Mouse (Mus musculus) granulocyte monocyte progenitor cell, adult 5-6 weeks (primary cell): Measurements from ENCODE around the gene Akna. TPM values are rescaled to one million over a fixed set of nuclear protein-coding genes. Genes with fewer than 3 reads are reported as not detected.

Source experiments
- ATAC-seq: replicated peaks from 2 replicates; pipeline ENCODE4 v1.8.0; 2016; ENCODE audit warnings: mild to moderate bottlenecking, moderate TSS enrichment, inconsistent platforms; ENCODE audit not compliant: poor library complexity, severe bottlenecking
- total RNA-seq, 2 experiments: library from RNA; stranded (forward) in 1 of 2; stranded (reverse) in 1 of 2; fragments of 200-712, 200-1000 nt in 1 of 2; fragments of >200 nt in 1 of 2; fragmentation: Nextera tagmentation in 1 of 2; gene quantifications; 2 replicates each; pipeline ENCODE4 v1.2.3; 2014 to 2017

The Akna gene
- 32.9 and 33.6 TPM in 2 replicates for total RNA-seq (2014; fragmentation: Nextera tagmentation)
- total RNA-seq (2017) = 9.7 and 13.6 TPM in 2 replicates

DNA sequence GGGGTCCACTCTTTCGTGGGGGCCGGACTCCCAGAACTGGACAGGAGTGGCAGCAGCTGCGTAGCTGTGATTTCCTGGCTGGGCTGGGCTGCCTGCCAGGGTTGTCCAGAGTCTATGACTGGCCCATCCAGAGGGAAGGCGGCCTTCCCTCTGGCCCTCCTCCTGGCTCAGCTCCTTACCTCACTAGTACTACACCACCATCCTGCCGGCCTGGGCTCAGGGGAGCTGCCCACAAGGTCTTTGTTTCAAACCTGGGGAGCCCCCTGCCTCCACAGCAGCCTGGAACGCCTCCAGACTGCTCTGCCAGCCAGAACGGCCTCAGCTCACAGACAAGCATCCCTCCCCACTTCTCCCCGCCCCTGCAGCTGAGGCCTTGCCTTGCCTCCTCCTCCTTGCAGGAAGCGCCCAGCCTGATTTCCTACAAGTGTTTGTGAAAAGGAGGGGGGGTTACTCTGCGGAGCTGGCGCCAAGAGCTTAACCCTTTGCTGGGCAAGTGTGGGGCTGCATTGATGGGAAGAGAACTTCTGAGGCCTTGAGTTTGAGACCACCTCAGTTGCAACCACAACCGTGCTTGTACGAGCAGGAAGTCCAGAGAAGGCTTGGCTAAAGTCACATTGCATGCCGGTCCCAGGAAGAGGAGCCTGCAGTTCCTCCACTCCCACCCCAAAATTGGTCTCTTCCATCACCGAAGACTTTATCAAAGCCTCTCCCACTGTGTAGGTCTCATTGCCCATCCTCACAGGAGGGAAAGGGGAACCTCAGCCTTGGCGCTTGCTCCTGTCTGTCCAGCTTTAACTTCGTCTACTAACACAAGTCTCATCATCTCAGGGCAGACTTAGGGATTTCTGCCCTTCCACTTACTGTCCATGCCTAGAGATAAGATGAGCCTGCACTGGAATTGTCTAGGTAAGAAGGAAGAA, at the start of gene Akna:
TSS of gene Akna (minus strand) at position 315 of the 920 bp plus-strand sequence.
- ATAC-seq = peak; percentile 13

DNA sequence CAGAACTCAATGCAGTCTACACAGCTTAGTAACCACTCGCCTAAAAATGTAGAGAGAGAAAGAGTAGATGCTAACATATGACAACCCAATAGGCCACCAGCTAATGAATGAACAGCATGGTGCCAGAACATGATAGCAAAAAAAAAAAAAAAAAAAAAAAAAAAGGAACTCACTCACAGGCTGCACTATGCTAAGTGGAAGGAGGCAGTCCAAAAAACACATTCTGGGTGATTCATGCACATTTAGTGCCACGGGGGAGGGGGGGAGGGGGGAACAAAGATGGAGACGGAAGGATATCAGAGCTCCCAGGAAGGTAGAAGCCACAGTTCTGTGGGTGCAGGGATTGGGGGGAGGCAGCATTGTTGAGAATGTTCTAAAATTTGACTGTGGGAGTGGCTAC, 49.4 kb upstream of the Akna start:
- ATAC-seq = no peak

DNA sequence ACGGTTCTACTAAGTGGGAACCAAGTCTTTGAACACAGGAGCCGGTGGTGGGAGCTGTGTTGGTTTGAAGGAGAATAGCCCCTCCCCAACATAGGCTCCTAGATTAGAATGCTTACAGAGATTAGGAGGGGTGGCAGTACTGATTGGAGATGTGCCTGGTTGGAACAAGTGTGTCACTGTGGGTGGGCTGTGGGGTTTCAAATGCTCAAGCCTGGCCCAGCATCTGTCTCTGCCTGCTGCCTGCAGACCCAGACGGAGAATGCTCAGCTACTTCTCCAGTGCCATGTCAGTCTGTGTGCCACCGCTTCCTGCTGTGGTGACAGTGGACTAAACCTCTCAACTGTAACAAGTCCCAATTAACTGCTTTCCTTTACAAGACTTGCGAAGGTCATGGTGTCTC, 47.4 kb upstream of the Akna start:
- ATAC-seq = no peak

DNA sequence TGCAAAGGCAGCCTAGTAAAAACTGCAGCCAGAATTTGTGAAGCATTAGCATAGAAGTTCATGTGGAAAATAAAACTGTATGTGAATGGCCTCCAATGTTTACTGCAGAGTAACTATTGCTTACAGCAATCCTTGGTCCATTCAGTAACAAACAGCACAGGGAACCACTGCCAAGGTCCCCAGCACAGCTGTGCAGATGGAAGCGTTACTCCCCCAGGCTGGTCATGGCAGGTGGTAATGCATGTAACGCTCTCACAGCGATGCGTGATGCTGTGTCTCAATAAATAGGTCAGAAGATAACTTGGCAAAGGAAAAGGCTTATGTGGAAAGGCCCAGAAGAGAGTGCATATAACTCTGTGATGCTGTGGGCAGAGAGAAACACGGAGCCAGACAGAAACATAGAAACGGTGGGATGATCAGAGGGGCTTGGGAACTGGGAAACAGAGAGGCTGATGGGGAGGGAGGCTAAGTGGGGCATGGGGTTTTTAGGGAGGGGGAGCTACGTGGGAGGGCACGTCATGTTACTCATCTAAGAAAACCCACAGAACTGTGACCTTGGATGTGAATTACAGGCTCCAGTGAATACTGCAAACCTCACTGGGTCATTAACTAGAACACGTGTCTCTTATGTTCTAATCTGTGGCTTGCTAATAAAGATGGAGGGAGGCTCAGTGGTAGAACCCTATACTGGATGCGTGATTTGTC, 41.4 kb upstream of the Akna start:
- ATAC-seq = no peak

DNA sequence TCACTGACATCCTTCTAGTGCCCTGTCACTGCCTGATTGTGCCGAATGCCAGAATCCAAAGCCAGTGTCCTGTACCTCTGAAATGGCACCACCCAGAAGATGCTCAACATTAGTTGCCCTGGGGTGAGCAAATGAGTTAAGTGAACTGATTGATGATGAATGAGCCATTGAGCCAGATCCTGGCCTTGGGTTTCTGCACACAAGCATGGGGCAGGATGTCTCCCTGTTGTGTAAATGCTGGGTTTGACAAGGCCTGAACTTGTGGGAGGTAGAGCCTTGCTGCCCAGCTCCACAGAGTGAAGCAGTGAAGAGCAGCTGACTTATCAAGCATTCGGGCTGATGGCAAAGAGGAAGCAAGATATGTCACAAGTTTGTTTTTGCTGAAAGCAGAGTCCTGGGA, 39.9 kb upstream of the Akna start:
- no peak for ATAC-seq

DNA sequence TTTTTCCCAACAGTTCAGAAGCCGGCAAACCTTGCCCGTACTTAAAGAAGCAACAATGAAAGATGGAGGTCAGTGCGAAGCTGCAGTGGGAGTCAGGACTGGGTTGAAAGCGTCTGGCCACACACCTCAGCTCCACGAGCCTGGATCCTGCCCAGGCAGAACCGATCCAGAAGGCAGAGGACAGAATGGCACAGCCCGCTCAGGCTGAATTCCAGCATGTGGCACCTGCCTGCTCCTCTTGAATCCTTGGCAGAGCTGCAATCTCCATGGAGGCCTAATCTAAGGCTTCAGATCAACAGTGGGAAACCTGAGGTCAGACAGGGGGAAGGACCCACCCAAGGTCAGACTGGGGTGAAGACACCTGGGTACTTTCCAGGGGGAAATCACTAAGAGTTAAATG, 38.5 kb upstream of the Akna start:
- ATAC-seq = no peak

DNA sequence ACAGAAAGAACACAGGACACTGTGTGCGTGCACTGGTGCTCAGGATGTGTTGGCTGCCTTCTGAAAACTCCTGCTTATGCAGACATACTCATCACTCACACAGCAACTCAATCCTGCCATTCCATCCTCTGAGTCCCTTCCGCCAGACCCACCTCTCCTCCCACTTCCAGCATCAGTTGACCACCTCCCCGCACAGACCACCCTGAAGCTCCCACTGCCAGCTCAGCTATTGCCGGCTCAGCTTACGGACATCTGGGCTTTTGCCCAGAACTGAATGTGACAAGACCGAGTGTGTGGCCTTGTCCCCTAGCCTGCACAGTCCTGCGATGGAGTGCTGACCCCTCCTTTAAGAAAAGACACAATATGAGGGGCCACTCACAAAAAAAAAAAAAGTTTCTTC, 37.1 kb upstream of the Akna start:
- ATAC-seq = no peak

DNA sequence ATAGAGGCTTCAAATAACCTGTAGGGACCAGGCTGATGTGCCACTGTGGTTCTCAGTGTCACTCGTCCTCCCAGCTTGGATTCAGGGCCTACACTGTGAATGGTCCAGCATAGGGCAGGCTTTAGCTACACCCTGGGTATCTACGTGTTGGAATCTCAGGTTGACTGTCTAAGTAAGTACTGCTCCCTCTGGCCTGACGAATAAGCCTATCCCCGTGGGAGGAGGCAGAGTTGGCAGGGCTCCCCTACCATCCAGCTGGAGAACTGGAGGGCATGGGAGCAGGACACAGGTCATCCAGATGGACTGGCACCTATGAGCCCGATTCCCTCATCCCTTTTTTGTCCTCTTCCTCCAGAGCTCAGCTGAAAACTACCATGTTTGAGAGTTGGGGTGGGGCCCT, 34.8 kb upstream of the Akna start:
- ATAC-seq = no peak

DNA sequence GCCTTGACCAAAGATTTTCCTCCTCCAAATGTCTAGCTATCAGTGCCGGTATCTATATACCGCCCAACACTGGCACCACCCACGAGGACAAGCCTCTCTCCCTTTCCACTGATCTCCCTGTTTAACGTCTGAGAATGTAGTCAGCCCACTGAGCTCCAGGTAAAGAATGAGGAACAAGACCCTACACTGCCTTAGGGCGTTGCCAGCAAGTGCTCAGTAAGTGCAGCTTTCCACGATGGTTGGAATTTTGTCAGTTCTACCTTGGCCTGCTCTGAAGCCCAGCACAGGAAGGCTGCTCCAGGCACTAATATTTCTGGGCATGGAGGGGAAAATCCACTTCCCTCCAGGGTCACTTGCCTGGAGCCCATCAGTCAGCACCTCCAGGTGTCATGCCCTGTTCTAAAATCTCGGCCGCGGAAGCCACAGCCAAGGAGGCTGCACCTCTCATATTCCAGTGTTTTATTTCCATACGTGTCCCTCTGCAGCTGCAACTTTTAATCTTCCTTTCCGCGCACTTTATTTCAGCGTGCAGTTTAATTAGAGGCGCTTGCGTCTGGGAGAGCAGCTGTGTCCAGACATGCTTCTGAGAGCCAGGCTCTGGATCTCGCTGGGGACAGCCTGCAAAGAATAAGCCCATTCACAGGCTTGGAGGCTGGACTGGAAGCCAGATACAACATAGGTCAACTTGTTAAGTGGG, 34.1 kb upstream of the Akna start:
- no peak for ATAC-seq

DNA sequence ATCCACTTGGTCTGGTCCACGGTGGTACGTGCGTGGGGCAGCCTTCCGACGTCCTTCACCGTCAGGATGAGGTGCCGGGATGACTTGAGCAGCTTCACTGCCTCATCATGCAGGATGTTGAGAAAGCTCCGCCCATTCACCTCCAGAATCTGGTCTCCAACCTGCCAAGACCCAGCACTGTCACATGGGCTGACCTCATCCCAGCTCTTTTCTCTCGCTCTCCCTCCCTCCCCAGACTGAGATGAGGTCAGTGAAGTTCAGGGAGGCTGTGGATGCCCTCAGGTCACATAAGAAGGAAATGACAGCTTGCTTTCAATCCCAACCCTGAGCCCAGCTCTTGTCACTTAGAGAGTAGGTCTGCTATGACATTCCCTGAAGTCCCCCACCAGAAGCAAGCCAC, 32.2 kb upstream of the Akna start:
- no peak for ATAC-seq

DNA sequence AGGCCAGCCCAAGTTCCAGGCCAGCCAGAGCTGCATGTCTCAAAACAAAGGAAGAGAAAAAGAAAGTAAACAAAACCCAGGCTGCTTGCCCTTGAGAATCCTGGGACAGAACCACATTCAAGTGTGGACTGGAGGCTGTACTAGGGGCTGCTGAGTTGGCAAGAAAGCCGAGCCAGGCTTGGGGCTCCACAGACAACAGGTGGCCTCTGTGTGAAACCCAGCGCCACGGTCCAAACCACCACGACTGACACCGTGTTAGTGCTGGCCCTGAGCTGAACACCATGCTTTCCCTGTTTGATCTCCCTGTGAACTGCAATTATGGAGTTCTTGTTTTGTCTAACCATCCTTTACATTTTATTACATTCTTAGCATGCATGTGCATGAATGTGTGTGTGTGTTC, 27.9 kb upstream of the Akna start:
- no peak for ATAC-seq

DNA sequence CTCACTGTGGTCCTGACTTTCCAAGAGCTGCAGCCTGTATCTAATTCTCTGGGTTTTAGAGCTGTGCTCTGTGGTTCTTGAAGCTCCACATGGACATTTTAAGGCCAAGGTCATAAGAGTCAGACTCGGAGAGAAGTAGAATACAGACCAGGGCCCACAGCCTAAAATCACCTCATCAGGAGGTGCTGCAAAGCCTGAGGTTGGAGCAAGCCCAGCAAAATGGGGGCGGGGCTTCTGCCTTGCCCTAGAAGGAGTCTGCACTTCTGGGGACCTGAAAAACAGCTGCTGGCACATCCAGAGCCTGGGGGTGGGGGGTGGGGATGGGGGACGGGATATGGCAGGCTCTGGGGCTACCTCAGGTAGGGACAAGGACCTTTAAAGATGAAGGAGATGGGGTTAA, 27.2 kb upstream of the Akna start:
- ATAC-seq = no peak

DNA sequence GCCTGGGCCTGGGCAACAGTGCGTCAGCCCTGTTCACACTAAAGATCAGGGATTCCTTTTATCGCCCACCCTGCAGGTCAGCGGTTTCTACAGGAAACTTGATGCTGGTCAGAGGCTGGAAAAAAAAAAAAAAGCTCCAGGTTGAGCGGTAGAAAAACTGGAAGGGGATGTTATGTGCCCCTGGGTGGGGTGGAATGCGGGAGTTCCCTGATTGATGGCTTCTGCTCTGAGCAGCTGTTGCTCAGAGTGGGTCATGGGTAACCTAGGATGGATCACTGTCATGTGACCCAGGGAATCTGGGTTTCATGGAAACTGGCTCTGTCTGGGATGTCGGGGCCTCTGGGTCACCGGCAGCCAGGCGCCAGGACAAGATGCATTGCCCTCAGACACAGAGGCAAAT, 23.2 kb upstream of the Akna start:
- no peak for ATAC-seq

DNA sequence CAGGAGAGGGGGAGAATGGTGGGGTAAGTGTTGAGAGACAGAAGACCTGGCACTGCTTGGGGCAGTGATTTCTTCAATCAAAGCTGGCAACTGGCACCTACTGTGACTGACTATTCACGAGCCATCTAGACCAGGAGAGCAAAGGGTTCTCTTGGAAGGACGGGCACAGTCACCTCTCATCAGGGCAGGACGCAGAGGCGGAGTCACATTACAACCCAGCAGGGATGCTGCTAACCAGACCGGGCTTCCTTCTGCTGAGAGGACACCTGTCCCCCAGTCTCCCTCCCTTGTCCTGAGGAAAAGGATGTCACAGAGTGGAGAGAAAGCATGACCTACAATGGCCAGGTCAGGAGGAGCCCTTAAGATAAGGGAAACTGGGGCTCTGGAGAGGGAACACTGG, 20.7 kb upstream of the Akna start:
- ATAC-seq = no peak

DNA sequence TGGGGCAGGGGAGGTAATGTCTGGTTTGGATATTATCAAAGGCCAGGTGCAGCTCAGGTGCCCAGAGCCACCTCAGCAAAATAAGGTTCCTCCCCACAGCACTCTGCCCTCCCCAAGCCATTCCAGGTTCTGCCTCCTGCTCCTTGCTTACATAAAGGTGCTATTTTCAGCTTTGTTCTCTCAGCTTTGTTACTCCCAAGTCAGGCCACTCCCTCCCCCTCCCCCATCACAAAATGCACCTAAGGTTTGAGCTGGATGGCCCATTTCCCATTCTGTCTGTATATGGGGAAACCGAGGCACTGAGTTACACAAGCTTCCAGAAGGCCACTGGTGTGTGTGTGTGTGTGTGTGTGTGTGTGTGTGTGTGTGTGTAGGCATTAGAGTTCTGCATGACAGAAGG, 20.1 kb upstream of the Akna start:
- ATAC-seq = no peak

DNA sequence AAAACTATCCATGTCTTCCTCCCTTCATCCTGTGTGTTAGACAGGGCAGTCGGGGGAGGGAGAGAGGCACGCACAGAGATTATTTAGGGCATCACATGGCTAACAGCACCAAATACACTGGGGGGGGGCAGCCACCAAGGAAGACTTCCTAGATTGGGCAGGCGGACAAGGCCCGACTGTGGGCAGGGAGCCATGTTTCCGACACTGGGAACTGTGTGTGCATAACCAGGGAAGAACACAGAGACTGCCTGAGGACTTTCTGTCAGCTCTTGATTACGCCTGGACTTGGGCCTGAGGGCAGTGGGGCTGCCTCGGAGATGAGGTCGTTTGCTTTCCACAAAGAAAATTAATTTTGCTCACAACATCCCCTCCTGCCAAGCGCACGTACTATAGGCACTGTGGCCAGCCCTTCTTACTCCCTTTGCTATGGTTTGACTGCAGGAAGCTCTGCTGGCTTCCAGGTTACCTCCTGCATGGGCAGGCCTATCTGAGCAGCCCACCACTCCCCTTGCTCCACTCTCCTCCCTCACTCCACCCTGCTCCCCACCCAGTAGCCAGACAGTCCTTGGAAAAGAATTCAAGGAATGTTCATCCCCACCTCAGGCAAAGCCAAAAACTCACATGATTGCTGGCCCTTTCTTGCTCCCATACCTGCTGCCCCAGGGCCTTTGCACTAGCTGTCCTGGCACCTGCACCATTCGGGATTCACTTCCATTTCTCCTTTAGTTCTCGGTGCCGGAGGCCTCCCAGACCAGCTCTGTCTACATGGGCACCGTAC, 17.2 kb upstream of the Akna start:
- ATAC-seq = no peak

DNA sequence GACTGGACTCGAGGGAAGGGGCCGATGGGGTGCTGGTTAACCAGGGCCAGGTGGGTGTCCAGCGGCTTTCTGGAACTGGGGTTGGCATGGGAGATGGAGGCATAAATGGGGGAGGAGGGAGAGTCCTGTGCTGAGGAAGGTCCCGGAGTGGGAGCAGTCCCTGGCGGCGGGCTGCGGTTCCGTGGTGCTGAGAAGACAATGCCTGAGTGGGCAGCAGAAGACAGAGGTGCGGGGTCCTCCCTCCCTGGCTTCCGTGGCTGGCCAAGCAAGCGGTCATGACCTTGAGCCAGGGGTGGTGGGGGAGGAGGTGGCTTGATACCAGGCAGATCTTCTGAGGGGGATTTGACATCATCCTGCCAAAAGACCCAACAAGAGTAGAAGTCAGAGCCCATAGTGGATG, 15.1 kb upstream of the Akna start:
- no peak for ATAC-seq

DNA sequence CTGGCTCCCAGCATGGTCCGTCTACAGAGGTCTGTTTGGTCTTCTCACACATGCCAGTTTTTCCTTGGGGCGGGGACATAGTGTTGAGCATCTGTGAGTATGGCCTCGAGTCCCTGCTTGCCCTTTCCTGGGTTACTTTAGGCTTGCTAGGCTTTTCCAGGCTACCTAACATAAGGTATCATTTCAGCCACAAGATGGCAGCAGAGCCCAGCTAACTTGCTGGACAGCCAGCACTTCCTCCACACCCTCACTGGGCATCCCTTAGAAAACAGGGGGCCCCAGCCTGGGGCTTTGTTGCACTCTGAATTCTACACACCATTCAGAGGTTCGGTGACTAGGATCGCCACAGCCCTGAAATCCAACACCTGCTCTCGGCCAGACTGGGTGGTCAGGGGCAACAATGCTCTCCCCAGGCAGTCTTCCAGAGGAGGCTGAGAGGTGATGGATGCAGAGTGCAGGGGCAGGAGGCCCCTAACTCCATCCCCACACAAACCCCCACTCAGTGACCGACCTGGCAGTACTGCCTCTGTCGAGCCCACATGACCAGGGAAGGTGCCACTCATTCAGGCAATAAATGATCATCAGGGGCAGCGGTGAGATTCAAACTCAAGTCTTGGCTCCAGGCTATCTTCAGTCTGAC, 14.3 kb upstream of the Akna start:
- ATAC-seq = peak; percentile 94

DNA sequence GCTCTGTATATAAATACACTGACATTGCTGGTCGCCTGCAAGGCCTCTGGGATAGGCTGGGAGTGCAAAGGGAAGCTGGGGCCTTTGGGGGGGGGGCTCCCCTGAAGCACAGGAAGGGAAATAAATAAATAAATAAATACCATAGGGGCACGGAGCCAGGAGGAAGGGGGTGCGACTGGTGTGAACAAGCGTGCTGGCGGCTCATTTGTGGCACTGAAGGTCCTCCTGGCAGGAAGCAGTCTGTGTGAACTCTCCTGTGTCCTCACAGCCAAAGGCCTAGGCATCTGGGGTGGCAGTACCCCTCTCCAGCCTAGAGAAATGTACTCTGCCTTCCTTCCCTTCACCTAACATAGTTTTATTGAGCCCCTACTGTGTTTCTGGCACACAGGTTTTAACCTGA, 11.8 kb upstream of the Akna start:
- no peak for ATAC-seq

DNA sequence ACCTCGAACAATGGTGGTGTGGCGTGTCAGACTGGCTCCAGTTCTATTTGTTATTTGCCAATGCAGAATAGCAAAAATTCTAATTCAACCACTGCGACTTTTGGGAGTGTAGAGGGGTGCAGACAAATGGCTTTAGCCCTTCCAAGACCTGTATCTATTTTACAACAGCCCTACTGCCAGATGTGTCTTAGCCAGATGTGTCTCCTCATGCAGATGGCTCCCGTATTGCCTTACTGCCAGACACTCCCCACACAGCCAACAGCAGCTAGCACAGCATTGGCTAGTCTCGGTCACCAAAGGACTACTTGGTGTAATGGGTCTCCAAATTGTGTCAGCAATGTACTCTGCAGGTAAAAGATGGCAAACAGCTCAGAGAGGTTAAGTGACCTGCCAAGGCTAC, 8.1 kb upstream of the Akna start:
- no peak for ATAC-seq
